Mouse (Mus musculus): Measurements from ENCODE around the gene Siglec1.
"Not testable (repeated sequence)": the region's sequence is repeated elsewhere in the genome, so short reads cannot be mapped to it uniquely, and the experiment has no call there.

The Siglec1 gene

DNA sequence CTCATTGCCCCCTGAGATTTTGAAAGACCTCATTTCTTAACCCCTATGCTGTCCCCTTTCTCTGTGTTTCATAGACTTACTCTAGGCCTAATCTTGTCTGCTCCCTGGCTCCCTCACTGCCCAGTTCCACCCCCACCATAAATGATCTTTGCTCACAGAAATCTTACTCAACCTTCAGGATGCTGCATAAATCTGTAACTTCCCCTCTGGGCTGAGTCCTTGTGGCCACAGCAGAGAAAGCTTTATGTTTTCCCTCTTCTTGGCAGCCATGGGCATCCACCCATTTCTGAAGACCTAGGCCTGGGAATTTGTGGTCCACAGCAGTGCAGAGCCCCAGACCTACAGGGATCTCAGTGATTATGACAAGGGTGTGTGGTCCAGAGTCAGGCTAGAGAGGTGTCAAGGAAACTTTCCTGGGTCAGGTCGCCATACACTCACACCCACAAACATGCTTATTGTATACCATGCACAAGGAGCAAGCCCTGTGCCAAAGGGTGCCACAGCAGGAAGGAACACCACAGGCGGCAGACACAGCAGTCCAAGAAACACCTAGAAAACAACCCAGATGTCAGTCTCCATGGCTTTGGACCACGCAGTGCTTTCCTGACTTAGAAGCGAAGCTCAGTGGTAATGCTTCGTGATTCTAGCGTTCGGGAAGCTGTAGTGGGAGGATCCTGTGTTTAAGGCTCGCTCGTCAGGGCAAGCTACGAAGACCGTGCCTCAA is at the start of gene Siglec1:
Gene Siglec1 (minus strand): TSS at position 99 of the 724 bp plus-strand sequence.
- DNase-seq: peak; percentile 19 to 31

DNA sequence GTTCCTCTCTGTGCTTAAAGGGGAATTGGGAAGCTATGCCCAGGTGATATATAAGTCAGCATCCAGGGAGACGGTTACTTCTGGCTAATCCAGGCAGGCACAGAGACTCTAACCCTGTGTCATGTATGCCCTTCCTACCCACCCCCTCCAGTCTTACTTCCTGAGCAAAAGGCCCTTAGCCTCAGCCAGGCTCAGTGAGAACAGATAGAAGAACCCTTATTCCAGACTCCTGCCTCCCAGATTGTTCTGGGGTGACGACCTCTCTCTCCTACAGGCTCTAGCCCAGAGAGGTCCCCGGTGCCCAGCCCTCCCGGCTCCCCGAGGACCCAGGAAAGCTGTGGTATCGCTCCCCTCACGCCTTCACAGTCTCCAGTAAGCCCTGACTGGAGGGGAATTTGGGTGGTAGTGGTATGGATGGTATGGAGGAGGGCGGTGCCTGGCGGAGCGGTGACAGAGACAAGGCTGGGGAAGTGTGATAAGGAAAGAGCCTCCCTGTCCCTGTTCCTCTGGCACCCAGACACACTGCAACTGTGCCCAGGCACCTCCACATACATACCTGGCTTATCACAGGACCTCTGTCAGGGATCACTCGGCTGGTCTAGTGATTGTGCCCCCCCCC is 49.1 kb upstream of the Siglec1 start:
- DNase-seq: peak in 1 of 2 experiments; percentile 25

DNA sequence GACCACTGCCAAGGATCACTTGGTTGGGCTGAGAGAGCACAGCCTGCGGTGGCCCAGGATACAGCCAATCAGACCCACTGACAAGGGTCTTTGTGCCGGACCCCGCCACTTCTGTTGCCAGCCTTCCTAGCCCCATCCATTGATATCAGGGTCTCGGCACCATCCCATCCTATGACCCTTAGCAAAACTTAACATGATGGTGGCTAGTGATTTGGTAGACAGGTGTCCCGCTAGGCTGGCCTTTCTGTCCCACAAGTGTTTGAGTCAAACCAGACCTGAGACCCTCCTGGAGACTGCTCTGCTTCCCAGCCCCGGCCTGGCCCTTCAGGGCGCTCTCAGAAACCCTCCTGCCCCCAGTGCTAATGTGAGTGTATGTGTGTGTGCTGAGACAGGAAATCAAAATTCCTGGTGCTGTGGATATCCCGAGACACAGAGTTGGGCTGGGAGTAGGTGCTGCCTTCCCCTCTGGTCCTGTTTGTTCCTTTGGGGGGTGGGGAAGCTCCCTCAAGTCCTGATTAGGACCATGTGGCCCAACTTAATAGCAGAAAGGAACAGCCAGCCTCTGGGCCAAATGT is 48.3 kb upstream of the Siglec1 start:
- DNase-seq: no peak

DNA sequence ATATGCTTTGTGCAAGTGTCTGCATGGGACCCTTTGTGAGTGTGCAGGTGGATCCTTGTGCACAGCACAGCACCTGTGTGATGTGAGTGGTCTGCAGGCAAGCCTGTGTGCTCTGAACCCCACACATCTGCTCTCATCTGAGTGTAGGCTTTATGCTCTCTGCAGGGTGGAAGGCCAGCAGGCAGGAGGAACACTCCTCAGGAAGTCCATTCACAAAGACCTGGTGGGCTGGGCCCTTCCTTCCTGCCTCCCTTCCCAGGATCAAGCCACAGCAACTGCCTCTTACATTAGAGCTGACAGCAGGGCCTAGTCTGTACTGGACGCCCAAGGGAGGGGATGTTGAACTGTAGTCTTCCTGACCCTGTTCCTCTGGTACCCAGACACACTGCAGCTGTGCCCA is 47.8 kb upstream of the Siglec1 start:
- peak; percentile 66 to 83 for DNase-seq

DNA sequence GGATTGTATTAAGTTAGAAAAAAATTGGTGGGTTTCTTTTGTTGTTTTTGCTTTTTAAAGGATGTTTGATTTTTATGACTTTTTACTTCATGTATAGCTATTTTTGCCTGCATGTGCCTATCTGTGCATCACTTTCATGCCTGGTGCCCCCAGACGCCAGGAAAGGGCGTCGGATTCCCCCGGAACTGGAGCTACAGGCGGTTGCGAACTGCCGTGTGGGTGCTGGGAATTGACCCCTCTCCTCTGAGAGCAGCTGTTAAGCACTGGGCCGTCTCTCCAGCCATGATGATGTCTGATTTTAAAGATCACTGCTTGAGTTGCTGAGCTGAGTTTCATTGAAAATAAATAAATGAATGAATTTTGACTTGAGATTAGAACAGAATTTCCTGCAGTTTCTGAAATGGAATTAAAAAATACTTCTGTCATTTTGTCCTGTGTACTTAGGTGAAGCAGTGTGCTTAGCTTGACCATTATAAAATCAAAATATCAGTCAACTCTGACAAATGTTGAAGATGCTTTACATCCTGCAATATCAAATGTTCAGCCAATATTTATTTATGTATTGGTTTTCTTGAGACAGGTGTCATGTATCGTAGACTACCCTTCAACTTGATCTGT is 46.5 kb upstream of the Siglec1 start, which contains the start of gene Gm11037:
Gene Gm11037 (plus strand): TSS at position 568 of the 618 bp plus-strand sequence.
- no peak for DNase-seq

DNA sequence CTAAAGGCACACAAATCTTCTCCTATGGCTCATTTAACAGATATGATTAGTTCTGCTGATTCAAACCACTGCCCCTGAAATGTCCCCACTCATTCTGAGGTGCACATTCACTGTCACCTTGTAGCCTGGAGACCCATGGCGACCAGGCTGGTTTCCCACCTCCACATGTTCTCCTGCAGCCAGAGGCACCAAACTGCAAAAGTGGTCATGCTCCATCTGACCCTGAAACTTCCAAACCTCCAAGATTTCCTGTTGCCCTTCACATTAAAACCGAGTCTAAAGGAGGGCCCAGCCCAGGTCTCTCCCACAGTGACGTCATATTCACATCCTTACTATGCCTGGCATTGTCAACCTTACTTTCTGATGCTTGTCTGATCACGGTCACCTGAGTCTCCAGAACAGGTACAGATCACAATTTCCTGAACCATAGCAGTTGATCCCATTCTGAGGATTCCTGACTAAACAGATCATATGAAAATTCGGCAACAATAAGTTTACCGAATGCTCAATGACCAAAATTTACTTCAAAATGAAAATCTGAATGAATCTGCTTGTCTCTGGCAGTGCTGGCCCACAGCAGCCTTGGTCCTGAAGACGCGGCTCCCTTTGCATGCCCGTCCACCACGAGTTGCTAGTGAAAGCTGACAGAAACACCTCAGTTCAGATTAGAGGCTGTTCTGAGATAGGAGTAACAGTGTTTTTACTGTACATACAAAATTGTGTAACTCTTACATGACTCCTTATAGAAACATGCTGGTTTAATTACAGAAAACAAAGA is 45.7 kb upstream of the Siglec1 start:
- DNase-seq: no peak

DNA sequence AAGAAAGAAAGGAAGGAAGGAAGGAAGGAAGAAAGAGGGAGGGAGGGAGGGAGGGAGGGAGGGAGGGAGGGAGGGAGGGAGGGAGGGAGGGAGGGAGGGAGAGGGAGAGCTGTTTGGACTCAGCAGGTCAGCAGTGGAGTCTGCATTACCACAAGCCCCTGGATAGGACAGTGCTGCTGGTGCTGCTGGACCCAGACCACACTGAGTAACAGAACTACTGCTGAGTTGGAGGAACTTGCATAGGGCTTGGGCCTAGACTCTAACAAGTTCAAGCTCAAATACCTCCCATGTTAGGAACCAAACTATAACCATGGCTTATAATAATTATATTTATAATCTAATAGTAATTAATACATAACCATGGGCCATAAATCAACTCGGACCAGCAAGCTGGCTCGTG is 44.3 kb upstream of the Siglec1 start:
- DNase-seq: no peak

DNA sequence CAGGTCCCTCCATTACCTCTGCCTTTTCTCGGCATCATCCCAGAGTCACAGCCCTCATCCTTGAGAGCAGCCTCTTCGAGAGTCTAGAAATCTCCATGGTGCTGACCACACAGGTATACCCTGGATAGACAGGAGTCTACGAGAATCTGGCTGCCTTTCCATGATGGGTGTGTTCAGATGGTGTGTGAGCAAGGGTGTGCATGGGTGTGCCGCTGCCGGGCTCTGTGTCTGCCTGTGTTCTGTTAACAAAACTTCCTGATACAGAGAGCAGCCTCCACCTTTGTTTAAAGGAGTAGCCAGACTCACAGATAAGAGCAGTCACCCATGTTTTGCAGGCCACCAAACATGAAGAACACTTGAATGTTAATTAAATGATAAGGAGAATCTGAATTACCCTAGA is 43.3 kb upstream of the Siglec1 start:
- DNase-seq: peak in 1 of 2 experiments; percentile 58

DNA sequence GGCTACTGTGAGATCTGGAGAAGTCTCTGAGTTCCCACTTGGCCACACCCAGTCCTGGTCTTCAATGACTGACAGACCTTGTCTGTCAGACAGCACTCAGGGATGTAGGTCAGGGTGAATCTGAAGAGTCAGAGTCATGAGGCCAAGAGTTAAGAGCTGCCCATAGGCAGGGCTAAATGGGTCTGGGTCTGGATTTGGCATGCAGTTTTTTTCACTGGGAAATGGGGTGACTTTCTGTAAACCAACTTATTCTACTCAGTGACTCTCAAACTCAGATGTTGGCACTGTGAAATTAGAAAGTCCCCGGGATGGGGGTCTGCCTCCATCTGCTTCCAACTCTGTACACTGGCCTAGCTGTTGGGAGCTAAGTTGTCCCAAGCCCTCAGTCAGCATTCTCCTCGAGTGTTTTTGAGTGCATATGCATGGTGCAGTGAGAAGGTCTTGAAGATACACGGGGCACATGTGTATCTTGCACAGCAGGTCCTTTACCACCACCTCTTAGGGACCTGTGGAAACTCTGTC is 42.1 kb upstream of the Siglec1 start:
- peak in 1 of 2 experiments; percentile 15 for DNase-seq

DNA sequence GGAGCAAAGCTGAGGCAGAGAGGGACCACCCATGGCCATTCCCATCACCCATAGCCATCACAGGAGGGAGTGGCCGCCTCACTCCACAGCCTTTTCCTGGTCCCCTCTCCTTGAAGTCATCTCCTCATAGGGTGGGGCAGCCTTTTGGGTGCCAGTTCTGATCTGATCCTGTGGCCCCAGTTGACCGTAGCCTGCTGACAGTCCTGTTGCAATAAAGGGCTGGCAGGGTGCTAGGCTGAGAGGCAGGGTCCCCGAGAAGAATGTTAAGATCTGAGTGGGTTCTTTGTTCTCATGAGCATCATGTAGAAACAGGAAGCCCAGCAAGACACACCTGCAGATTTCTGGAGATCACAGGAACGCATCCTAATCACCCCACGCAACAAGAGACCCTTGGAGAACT is 41.6 kb upstream of the Siglec1 start:
- DNase-seq: peak in 1 of 2 experiments; percentile 43

DNA sequence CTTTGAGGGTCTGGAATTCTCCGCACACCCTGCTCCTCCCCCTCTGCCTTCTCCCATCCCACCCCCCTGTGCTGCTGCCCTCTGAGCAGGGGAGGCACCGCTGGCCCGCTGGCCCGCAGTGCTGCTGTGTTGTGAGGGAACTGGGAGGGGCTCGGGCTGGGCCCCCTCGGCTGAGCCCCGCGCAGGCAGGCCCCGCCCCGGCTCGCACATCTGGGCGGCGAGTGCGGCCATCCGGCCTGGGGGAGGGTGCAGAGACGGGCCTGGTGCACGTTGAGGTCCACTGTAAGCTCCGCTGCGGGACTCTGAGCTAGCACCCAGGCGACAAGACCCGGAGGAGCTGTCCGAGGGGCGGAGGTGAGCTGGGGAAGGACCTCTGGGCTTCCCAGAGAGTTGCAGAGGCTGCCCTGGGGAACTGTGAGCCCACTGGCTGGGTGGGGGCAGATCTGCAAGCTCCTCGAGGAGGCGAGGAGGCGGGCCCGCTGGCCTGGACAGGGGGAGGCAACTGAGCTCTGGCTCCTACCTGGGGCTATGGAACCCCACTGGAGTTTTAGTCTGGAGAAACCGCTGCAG is 40.7 kb upstream of the Siglec1 start, which contains the start of gene Hspa12b:
Gene Hspa12b (plus strand): TSS at position 120 of the 570 bp plus-strand sequence.
- DNase-seq: peak; percentile 80 to 88

DNA sequence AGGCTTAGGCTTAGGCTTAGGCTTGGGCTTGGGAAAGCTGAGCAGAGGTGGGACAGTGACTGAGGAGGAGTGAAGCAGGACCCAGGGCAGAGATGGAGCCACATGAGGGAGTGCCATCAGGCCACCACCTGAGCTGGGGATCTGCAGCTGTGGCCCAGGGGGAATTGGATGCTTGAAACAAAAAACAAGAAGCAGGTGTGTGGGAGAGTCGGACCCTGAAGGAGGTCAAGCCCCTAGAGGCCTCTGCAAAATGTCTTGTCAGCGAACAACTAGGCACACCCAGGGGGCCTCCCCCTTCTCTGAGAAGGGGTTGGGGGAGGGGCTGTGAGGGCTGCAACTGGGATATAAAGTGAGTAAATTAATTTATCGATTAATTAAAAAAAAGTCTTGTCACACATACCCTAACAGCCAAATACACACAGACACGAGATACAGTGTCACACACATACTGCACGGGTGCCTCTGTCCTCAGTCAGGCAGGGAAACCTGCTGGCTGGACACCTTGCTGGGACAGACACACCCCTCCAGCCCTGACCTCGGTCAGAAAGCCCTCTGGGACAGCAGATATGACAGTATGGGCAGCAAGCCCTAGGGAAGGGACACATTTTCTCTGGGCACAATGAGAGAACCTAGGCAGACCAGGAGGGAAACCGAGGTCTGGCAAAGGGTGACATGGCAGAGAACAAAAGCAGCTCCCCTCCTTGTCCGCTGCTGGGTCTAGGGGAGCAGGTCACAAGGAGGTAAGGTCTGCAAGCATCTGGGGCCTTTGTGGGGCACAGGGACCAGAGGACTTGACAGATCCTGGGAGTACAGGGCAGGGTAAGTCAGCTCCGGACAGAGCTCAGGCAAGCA is 39.6 kb upstream of the Siglec1 start:
- peak in 1 of 2 experiments; percentile 20 for DNase-seq

DNA sequence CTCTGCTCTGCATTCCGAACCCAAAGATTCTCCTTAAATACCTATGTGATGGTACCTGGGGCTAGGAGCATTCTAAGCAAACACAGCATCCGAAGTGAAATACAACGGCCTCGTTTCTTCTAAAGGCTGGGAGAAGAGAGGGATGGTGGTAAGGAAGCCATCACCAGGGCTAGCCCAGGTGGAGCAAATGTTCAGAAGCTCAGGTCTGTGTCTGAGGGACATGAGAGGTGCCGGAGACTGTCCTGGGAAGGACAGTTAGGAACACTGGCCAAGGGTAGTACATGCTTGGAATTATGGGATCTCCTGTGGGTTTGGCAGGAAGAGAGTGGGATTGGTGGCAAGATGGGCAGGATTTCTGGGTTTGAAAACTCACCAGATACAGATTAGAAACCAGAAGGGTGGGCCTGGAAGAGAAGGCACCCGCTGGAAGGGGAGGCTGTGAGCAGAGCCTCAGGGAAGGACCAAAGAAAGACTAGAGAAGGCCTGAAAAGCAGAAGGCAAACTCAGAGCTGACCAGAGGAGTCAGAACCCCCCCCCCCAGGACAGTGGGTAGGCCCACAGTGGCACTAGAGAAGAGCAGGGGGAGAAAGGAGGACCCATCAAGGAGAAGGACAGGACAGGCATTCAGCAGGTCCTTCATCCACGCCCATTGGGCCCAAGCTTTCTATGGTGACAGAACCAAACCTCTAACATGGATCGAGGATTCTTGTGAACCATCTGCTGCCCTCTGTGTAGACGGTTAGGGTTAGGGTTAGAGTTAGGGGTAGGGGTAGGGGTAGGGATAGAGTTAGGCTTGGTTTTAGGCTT is 38.8 kb upstream of the Siglec1 start:
- no peak for DNase-seq

DNA sequence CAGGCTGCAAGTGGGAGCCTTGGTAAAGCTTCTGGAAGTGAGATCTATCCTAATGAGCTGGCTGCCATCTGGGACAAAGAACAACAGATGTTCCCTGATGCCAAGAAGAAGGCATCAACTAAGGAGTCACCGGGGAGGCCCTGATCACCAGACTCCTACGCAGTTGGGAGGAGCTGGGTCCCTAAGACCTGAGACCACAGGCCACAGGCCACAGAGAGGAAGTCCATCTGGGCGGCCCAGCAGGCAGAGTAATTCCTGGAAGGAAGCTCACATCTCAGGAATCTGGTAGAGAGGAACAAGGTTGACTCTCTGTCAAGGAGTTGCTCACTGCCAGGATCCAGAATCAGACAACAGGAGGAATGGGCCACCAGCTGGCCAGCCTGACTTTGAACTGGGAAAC is 37.6 kb upstream of the Siglec1 start:
- peak in 1 of 2 experiments; percentile 56 for DNase-seq

DNA sequence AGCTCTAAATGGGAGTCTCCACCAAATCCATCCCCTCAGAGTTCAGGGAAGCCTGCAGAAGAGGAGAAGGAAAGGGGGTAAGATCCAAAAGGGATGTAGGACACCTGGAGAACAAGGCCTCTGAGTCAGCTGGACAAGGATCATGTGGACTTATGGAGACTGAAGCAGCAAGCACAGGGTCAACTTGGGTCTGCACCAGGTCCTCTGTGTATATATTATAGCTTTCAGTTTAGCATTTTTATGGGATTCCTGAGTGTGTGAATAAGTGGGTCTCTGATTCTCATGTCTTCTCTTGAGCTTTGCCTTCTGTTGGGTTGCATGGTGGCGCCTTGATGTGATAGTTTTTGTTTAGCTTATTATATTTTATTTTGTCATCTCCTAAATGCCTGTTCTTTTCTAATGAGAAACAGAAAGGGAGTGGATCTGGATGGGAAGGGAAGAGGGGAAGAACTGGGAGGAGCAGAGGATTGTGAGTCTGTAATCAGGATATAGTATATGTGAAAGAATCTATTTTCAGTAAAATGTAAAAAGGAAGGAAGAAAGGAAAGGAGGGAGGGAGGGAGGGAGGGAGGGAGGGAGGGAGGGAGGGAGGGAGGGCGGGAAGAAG is 32.5 kb upstream of the Siglec1 start:
- DNase-seq: peak in 1 of 2 experiments; percentile 2

DNA sequence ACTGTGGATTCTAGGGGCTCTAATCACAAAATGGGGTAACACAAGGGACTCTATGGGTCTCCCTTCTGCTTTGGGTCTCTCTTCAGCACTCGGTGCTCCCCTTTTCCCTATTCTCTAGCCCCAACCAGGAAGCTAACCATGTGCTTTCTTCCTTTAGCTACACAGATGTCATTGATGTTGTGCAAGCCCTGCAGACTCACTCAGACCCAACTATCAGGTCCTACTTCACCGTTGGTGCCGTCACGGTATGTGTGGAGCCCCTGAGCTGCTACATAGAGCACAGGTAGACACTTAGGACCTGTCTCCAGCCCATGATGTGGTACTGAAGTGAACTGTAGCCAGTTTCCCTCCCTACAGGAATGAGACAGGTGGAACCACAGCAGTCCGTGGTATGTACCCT is 19.4 kb upstream of the Siglec1 start:
- peak in 1 of 2 experiments; percentile 3 for DNase-seq

DNA sequence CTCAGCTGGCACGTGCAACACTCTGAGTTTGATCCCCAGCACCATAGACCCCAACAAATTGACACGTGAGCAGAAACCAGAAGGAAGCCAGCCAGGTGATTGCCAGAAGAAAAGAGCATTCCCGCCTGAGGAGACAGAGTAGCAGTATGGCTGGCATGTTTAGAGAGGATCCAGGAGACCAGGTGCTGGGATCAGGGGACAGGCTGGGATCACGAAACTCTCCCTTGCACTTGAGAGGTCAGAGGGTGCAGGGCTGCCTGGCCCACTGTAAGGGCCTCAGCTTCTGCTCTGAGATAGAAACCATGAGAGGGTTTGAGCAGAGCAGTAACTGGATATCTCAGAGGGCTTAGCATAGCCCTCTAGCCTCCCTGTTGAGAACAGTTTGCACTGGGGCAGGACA is 18.5 kb upstream of the Siglec1 start:
- not testable (repeated sequence) for DNase-seq

DNA sequence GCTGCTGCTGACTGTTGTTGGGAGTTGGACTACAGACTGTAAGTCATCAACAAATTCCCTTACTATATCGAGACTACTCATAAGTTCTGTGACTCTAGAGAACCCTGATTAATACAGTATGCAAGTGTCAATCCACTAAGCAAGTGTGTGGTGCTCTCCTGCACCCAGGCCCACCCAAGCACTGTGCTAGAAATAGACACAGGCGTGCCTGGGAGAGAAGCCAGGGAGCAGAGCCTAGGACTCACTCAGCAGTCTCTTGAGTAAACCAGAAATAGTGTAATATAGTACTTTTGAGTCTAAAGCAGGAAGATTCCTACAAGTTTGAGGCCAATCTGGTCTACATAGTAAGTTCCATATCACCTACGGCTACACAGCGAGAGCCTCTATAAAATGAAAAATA is 17.5 kb upstream of the Siglec1 start:
- peak in 1 of 2 experiments; percentile 2 for DNase-seq

DNA sequence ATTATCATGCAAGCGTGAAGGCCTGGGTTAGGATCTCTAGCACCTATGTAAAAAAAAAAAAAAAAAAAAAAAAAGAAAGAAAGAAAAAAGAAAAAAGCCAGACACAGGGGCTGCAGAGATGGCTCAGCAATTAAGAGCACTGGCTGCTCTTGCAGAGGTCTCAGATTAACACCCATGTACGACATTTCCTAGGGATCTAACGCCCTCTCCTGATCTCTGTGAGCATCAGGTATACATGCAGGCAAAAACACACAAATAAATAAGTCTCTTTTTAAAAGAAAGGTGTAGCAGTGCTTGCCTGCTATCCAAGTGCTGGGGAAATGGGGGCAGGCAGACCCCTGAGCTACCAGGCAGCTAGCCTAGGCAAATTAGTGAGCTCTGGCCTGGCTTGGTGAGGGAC is 15.0 kb upstream of the Siglec1 start:
- DNase-seq: no peak

DNA sequence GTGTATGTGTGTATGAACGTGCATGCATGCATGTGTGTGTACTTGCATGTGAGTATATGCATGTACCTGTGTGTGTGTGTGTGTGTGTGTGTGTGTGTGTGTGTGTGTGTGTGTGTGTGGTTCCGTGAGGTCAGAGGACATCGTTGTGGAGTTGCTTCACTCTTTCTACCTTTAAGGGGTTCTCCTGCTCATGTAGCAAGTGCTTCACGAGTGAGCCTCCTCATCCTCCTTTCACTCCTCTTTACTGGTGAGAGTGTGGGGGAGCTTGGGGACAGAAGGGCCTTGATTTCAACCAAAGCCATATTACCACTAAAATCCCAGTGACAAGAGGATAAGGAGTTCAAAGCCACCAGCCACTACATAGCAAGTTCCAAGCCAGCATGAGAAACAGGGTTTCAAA is 10.5 kb upstream of the Siglec1 start:
- DNase-seq: peak in 1 of 2 experiments; percentile 3
